Comparison of ENCODE assay signal across 8 mouse cellular contexts in the genomic region with DNA sequence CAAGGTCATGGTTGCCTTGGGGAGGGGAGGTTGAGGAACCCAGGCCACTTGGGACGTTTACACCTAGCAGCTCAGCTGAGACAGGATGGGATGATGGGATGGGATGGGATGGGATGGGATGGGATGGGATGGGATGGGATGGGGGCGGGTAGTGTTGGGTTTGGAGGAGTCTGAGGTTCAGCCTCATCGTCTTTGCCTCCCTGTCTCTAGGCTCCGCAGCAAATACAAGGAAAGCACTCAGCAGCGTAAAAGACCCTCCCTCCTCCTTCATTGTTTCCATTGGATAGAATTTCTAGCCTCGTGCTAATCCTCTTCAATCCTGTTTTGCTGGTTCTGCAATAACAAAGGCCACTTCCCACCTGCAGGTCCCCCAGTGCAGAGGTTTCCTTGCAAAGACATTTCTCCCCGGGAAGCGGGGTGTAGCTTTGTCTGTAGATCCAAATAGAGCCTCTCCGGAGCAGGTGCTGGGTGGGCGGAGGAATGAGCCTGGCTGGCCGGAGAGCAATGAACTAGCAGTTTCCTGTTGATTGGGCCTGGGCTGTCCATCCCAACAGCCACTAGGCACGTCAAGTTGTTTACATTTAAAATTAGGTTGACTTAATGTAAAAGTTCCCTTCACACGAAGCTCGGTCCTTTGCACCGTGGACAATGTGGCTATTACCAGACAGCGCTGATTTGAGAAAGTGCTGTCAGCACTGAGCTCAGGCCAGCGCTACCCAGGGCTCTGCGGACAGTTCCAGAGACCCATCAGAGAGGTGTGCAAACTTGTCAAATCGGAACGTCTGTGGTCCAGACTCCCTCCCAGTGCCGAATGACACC. TPM values are rescaled to one million over a fixed set of nuclear protein-coding genes. Genes with fewer than 3 reads are reported as not detected.
A peak's percentile ranks its signal among the peaks of the same experiment; 100 is the strongest.
DNase-seq lines count a peak whose midpoint lies in the region; ATAC-seq and TF ChIP-seq lines count a peak whose summit lies in the region.

No protein-coding gene starts in this region.

- H3K36me3 ChIP-seq in limb, embryonic 14.5 days (ENCODE audit: control insufficient read depth, insufficient read depth, low read length), result no peaks in the 10 kb centered on the region

- H3K27ac ChIP-seq in limb, embryonic 14.5 days (replicated peaks; ENCODE audit: low read depth, low read length), result no peak overlapping the region

- peaks cover 11% of the 10 kb centered on the region; the same call in 1 of the 2 replicates for H3K27me3 ChIP-seq in limb, embryonic 14.5 days (ENCODE audit: control insufficient read depth, insufficient read depth, low read length)

- H3K4me2 ChIP-seq in limb, embryonic 14.5 days (replicated peaks; ENCODE audit: low read depth, low read length, severe bottlenecking), result peak overlapping the region; percentile 71

- WGBS in limb, embryonic 14.5 days, result 4% methylated on average over 21 of the region's 21 CpGs

- peak overlapping the region; percentile 39 for H3K4me3 ChIP-seq in limb, embryonic 14.5 days (replicated peaks; ENCODE audit: low read length)

- 0 out of 2 replicates have a peak, but pooled peaks have one; percentile 33 for ATAC-seq in cerebellum, adult (ENCODE audit: insufficient number of reproducible peaks, low FRiP score, low TSS enrichment)
- peak; percentile 30; the same call in 1 of the 2 replicates for ATAC-seq in limb, embryonic 14.5 days (ENCODE audit: low FRiP score, low read depth)

- no peak for DNase-seq in cerebellum, postnatal 36 days
- DNase-seq in thymus, postnatal 4 days, result peak; percentile 30
- DNase-seq in thymus, postnatal 10 days (ENCODE audit: low spot score in 2 of 2), result no peak
- no peak for DNase-seq in limb, embryonic 14.5 days (ENCODE audit: low spot score)
- peak; percentile 57 for DNase-seq in retina, postnatal 1 day
- DNase-seq in gastrocnemius, adult 18-20 months (ENCODE audit: low spot score), result no peak
- DNase-seq in kidney, postnatal 36 days, result no peak

- no peaks in the 10 kb centered on the region for H3K9me3 ChIP-seq in limb, embryonic 14.5 days (ENCODE audit: control insufficient read depth, low read length)

- H3K4me1 ChIP-seq in limb, embryonic 14.5 days (ENCODE audit: control insufficient read depth, insufficient read depth, low read length), result peaks cover 14% of the 10 kb centered on the region; the same call in 1 of the 2 replicates

- no peak for TF ChIP-seq POLR2A in limb, embryonic 14.5 days (IDR thresholded peaks at IDR 0.05; ENCODE audit: borderline replicate concordance, extremely low read depth, insufficient read depth, insufficient read length)

- H3K9ac ChIP-seq in limb, embryonic 14.5 days (ENCODE audit: low read depth, low read length, severe bottlenecking), result 0 out of 2 replicates have a peak overlapping the region, but pooled peaks have one; percentile 47

RNA-seq across cellular contexts. Expression of a gene that starts 0.5 kb away (rescaled TPM):
- 3.2 and 4.2 TPM in 2 replicates for polyA plus RNA-seq in limb, embryonic 14.5 days (2012; rRNA removed)
- polyA plus RNA-seq in limb, embryonic 14.5 days (2014; fragmentation: Nextera tagmentation; extraction: Ambion mirVana), result 6.8 and 9.0 TPM in 2 replicates
- under 1 TPM; 0.78 to 0.98 TPM for total RNA-seq in gastrocnemius, adult 18-20 months (2021)

Comparison
In these comparisons a context has a peak if more than half of its experiments do, and no peak if none do; other contexts are left out.
1. DNase-seq: peak in thymus, postnatal 4 days (single experiment) and retina, postnatal 1 day (single experiment); none in cerebellum, postnatal 36 days (0 of 2), thymus, postnatal 10 days (0 of 2), limb, embryonic 14.5 days (single experiment), gastrocnemius, adult 18-20 months (single experiment) and kidney, postnatal 36 days (0 of 2).